Mouse (Mus musculus) megakaryocyte progenitor cell, adult 5-6 weeks (primary cell): Measurements from ENCODE around the gene Nox4. TPM values are rescaled to one million over a fixed set of nuclear protein-coding genes. Genes with fewer than 3 reads are reported as not detected.

Source experiments
- ATAC-seq: replicated peaks from 2 replicates; pipeline ENCODE4 v1.8.0; 2016; ENCODE audit warnings: mild to moderate bottlenecking, moderate TSS enrichment, inconsistent platforms; ENCODE audit not compliant: poor library complexity
- total RNA-seq, 2 experiments: library from RNA; stranded (forward) in 1 of 2; stranded (reverse) in 1 of 2; fragments of 157-497, 149-512 nt in 1 of 2; fragments of 200-1000 nt in 1 of 2; gene quantifications; 2 replicates each; pipeline versions ENCODE4 v1.2.3 to v1.2.4; 2015 to 2017

The Nox4 gene
- not detected in 2 replicates for total RNA-seq (2015)
- total RNA-seq (2017): 0.14 TPM in 1 of 2 replicates, not detected in the other

DNA sequence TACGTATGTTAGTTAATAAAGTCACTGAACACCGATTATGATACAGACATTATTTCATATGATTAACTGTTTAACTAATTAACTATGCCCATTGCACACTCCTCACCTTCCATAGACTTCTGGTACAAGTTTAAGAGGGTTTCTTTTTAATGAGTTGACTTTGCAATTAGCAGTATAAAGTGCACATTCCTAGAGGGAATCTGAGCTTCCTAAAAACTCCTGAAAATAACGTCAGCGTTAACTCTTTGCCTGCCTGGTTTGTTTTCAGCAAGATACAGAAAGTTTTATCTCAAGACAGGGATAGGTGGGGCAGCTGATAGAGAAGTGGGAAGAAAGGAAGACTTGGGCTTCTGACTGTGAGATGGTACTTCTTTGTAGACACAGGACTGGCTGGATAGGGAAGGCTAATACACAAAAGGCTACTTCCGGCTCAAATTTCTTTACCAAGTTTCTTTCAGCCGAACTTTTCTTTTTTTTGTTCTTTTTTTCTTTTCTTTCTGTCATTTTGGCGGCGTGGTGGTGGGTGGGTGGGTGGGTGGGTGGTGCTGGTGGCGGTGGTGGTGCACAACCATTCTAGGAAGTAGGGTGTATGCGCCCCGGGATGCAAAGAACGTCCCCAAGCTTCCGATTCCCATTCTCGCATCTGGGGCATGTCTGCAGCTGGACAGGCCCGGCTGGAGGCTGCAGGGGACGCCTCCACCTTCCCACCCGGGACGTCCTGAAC is at the start of gene Nox4:
Nox4 (plus strand) TSS at position 241 of the 724 bp plus-strand sequence.
- no peak for ATAC-seq

GRCm38 (mm10) chr7:87204751-87205150 is 41.1 kb upstream of the Nox4 start:
- ATAC-seq: no peak

- no peak for ATAC-seq
These were observed 24.2 kb upstream of the Nox4 start for GRCm38 (mm10) chr7:87221712-87222111.

GRCm38 (mm10) chr7:87222751-87223150 is 23.1 kb upstream of the Nox4 start:
- no peak for ATAC-seq

GRCm38 (mm10) chr7:87225617-87226016 is 20.3 kb upstream of the Nox4 start:
- no peak for ATAC-seq

DNA sequence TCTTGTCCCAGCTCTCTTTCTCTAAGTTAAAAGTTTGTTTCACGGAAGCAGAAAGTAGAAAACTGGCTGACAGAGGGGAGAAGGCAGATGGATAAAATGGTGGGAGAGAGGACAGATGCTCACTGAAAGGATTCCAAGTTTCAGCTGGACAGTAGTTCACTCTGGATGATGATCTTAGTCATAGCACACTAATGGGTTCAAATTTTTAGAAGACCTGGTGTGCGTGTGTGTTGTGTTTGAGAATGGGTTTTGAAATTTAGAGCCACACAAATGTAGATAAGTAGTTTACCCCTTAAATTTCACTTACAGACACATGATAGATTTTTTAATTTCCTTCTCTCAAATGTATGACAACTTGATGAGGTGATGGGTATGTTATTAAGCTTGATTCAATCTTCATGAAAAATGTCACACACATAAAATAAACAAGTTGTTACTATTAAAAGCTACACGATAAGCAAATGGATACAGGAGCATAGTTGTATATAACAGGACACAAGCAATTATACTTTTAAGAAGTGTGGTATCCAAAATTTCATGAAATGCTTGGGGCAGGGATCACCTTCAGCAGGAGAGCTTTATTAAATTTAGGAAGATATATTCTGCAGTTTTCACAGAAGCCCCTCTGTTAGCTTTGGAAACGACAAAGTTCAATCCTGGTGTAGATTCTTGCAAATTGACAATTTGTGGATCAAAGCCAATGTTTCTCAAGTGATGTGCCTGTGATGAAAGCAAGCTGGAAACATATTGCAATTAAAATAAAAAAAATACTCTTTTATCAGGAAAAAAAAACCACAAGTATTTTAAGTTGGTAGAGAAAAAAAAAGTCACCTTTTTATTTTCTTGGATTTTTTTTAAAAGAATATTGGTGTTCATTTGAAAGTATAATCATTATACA is 18.6 kb upstream of the Nox4 start:
- ATAC-seq: no peak

- ATAC-seq: no peak
These were observed 16.4 kb upstream of the Nox4 start for GRCm38 (mm10) chr7:87229502-87229901.

GRCm38 (mm10) chr7:87241139-87241538 is 4.8 kb upstream of the Nox4 start:
- ATAC-seq: no peak

- no peak for ATAC-seq
These were observed 661 bp downstream of the Nox4 start for GRCm38 (mm10) chr7:87246580-87246934.

GRCm38 (mm10) chr7:87246940-87247339 is 1.0 kb downstream of the Nox4 start:
- ATAC-seq: no peak

GRCm38 (mm10) chr7:87247926-87248325 is 2.0 kb downstream of the Nox4 start:
- ATAC-seq: no peak

DNA sequence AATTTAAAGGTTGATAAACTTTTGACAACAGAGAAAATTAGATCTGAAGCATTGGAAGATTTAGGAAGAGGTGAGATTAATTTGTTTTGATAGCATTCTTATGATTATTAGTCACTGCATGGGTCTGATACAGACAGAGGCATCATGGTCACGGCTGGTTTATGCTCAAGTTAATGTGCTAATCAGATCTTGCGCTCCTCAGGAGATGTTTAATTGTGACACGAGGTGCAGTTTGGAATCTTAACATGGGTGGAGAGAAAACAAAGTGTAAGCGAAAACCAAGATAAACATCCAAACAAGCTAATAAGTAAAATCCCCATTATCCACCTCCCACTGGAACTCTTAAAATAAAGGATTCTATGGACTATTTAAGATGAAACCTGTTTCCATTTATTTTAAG is 6.2 kb downstream of the Nox4 start:
- no peak for ATAC-seq

GRCm38 (mm10) chr7:87277225-87277624 is 31.3 kb downstream of the Nox4 start:
- ATAC-seq: no peak

GRCm38 (mm10) chr7:87303726-87304315 is 57.9 kb downstream of the Nox4 start:
- no peak for ATAC-seq

DNA sequence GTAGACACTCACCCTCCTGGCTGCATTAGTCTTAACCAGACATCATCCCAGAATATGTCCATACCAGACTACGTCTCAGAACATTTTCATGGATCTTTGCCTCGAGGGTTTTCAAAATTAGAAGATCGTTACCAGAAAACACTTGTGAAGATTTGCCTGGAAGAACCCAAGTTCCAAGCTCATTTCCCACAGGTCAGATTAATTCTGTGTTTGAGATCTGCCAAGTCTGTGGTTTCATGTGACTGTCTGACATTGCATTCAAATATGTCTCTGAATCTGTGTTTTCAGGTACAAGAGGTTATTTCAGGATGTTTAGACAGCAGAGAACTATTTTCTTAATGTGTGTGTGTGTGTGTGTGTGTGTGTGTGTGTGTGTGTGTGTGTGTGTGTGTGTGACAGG is 75.7 kb downstream of the Nox4 start:
- no peak for ATAC-seq

DNA sequence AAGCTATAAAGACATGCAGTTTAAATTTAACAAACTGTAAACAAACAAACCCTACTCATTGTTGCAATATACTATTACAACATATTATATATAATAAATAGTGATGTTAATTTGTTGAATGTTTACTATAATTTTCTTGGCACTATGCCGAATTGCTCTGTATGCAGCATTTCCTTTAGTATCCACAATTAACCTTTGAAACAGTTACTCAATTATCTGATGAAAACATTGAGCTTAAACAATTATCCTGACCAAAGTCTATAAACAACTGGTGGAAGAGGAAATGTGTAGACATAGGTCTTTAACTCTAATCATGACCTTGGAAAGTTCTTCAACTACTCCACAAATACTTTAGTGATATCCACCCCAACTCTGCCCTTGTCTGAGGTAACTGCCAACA is 76.2 kb downstream of the Nox4 start:
- ATAC-seq: no peak

DNA sequence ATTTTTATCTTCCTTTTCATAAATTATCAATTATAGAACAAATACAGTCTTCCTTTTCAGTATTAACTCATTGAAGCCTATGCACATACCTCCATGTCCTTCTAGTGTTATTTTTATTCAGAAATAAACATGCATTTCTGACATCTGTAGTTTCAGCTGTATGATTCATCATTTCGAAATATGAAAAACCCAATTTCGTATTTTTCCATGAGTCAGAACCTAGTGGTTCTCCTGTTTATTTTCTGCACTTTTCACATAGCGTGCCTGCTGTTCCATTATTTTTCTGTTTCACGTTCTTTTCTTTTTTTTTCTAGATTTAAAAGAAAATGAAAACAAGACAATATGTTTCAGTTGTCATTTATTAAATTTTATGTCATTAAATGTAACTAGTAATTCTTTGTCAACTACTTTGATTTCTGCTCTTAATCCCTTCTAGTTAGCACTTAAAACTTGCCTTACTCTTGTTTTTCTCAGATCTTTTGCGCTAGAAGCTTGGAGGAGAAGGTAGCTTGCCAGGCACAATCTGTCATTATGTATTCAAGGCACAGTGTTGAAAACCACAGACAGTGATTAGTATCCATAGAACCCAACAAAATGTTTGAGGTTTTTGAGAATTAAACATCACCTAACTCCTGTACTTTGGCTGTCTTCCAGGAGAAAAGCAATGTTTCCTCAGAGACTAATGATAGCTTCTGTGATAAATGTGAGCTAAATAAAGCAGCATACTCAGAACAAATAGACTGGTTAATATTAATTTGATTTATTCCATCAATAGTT is 85.1 kb downstream of the Nox4 start:
- no peak for ATAC-seq

DNA sequence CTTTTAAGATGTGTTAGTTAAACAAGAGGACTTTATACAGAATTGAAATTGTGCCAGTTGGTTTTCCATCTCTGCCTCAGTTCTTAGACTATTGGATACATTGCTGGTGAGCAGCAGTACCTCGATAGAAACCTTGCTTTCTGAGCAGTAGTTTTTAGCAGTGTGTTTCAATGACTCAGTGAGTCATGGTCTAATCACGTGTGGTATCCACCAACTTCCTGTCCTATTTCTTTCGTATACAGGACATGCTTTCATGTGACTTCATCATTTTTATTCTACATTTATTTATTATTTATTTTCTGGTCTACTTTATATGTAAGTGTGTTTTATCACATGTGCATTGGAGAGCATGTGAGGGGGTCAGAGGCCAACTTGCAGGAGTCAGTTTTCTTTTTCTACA is 99.7 kb downstream of the Nox4 start:
- ATAC-seq: no peak

GRCm38 (mm10) chr7:87352818-87353217 is 106.9 kb downstream of the Nox4 start:
- no peak for ATAC-seq

DNA sequence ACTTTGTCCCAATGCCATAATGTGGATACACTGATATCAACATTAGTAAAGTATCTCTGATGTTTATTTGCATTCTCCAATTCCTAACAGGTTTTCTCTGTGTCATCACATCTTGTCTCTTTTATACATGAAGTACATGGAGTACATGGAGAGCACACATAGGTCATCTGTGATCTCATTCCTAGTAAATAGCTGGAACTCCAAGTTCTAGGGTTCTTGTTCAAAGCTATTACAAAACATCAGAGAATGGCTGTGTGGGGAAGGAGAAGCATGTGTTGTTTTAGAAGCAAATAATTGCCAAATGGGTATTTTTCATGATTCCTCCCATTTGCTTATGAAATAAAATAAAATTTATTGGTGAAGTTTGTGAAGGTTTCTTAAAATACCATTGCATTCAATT is 121.9 kb downstream of the Nox4 start:
- ATAC-seq: no peak

GRCm38 (mm10) chr7:87369131-87369530 is 123.2 kb downstream of the Nox4 start:
- ATAC-seq: no peak
